Mouse (Mus musculus) forebrain, embryonic 10.5 days (tissue): ENCODE data around the gene Fyb. TPM values are rescaled to one million over a fixed set of nuclear protein-coding genes. Genes with fewer than 3 reads are reported as not detected.

ENCODE experiments used
- DNase-seq: peaks from one replicate; pipeline ENCODE4 v3.0.0-alpha.2; 2017; ENCODE audit warnings: low spot score; ENCODE audit errors: extremely low spot score
- H3K27ac ChIP-seq: fragments of 300-500 bp; sonication (generic); 2 replicates; pipeline ENCODE4 v1.5.1; 2016; ENCODE audit warnings: mild to moderate bottlenecking
- H3K27me3 ChIP-seq: fragments of 300-500 bp; sonication (generic); 2 replicates; pipeline ENCODE4 v1.6.1; 2016; ENCODE audit warnings: mild to moderate bottlenecking; ENCODE audit not compliant: poor library complexity, severe bottlenecking
- H3K36me3 ChIP-seq: fragments of 300-500 bp; sonication (generic); replicated peaks from 2 replicates; pipeline ENCODE4 v1.6.1; 2016; ENCODE audit warnings: mild to moderate bottlenecking, moderate library complexity
- H3K4me1 ChIP-seq: fragments of 300-500 bp; sonication (generic); 2 replicates; pipeline ENCODE4 v1.6.1; 2016
- H3K4me3 ChIP-seq: fragments of 300-500 bp; sonication (generic); 2 replicates; pipeline ENCODE4 v1.5.1; 2016; ENCODE audit warnings: mild to moderate bottlenecking, moderate library complexity
- H3K9me3 ChIP-seq: fragments of 300-500 bp; sonication (generic); 2 replicates; pipeline ENCODE4 v1.6.1; 2016; ENCODE audit warnings: mild to moderate bottlenecking, moderate library complexity
- WGBS: fragments of 180-500 bp; shearing (Covaris S2); methylation state at CpG from one replicate; pipeline ENCODE4 v1.1.7; 2016; 5-methylcytosine and 5-hydroxymethylcytosine counted together
- polyA plus RNA-seq: library from polyadenylated mRNA; unstranded; fragments of >200 nt; fragmentation: Nextera tagmentation; extraction: Ambion mirVana; gene quantifications from 2 replicates; pipeline ENCODE4 v1.2.1, GENCODE M21; 2016

The Fyb gene
- polyA plus RNA-seq, 1 experiment from 2014 or later, result 3.9 TPM

- Histone ChIP-seq H3K27ac (no peak overlapping the region), H3K4me1 (no peaks in the 10 kb centered on the region), H3K27me3 (no peaks in the 10 kb centered on the region)
These were observed 64.9 kb downstream of the Fyb start for GRCm38 (mm10) chr15:6587526-6587925.

GRCm38 (mm10) chr15:6588192-6588591 lies 65.5 kb downstream of the Fyb start:
- Histone ChIP-seq H3K36me3 (no peaks in the 10 kb centered on the region), H3K4me1 (no peaks in the 10 kb centered on the region), H3K4me3 (no peak overlapping the region), H3K27me3 (no peaks in the 10 kb centered on the region), H3K9me3 (no peaks in the 10 kb centered on the region), H3K27ac (no peak overlapping the region)
- no peak for DNase-seq
- 77% methylated on average over 7 of the region's 7 CpGs for WGBS

More at GRCm38 (mm10) chr15:6587526-6587925, 64.9 kb downstream of the Fyb start:
- no peak for DNase-seq
- no peaks in the 10 kb centered on the region for H3K36me3 ChIP-seq
- H3K9me3 ChIP-seq, result no peaks in the 10 kb centered on the region
- H3K4me3 ChIP-seq, result no peak overlapping the region
- WGBS, result 87% methylated on average over 3 of the region's 3 CpGs

GRCm38 (mm10) chr15:6590846-6591451 lies 68.3 kb downstream of the Fyb start:
- H3K36me3 ChIP-seq, result no peaks in the 10 kb centered on the region
- no peak overlapping the region for H3K4me3 ChIP-seq
- H3K9me3 ChIP-seq, result no peaks in the 10 kb centered on the region
- H3K4me1 ChIP-seq, result no peaks in the 10 kb centered on the region
- WGBS, result 89% methylated on average over 4 of the region's 4 CpGs
- H3K27me3 ChIP-seq, result no peaks in the 10 kb centered on the region
- no peak overlapping the region for H3K27ac ChIP-seq
- no peak for DNase-seq

GRCm38 (mm10) chr15:6591527-6591926 lies 68.9 kb downstream of the Fyb start:
- DNase-seq, result no peak
- WGBS, result 63% methylated on average over 1 of the region's 1 CpGs
- Histone ChIP-seq H3K27me3 (no peaks in the 10 kb centered on the region), H3K4me3 (no peak overlapping the region), H3K4me1 (no peaks in the 10 kb centered on the region), H3K9me3 (no peaks in the 10 kb centered on the region), H3K27ac (no peak overlapping the region), H3K36me3 (no peaks in the 10 kb centered on the region)

GRCm38 (mm10) chr15:6592561-6593253 lies 70.1 kb downstream of the Fyb start:
- no peak overlapping the region for H3K4me3 ChIP-seq
- DNase-seq, result no peak
- no peak overlapping the region for H3K27ac ChIP-seq
- no peaks in the 10 kb centered on the region for H3K36me3 ChIP-seq
- H3K27me3 ChIP-seq, result no peaks in the 10 kb centered on the region
- no peaks in the 10 kb centered on the region for H3K9me3 ChIP-seq
- WGBS, result 81% methylated on average over 5 of the region's 5 CpGs
- H3K4me1 ChIP-seq, result no peaks in the 10 kb centered on the region

GRCm38 (mm10) chr15:6593254-6593623 lies 70.6 kb downstream of the Fyb start:
- H3K27ac ChIP-seq, result no peak overlapping the region
- H3K4me1 ChIP-seq, result no peaks in the 10 kb centered on the region
- no peaks in the 10 kb centered on the region for H3K36me3 ChIP-seq
- H3K4me3 ChIP-seq, result no peak overlapping the region
- 80% methylated on average over 1 of the region's 1 CpGs for WGBS
- H3K27me3 ChIP-seq, result no peaks in the 10 kb centered on the region
- H3K9me3 ChIP-seq, result no peaks in the 10 kb centered on the region
- no peak for DNase-seq

- WGBS, result 80% methylated on average over 3 of the region's 3 CpGs
- Histone ChIP-seq H3K27me3 (no peaks in the 10 kb centered on the region), H3K27ac (no peak overlapping the region), H3K36me3 (no peaks in the 10 kb centered on the region), H3K4me1 (no peaks in the 10 kb centered on the region), H3K4me3 (no peak overlapping the region), H3K9me3 (no peaks in the 10 kb centered on the region)
- no peak for DNase-seq
These were observed 76.0 kb downstream of the Fyb start for GRCm38 (mm10) chr15:6598626-6599025.

- DNase-seq, result no peak
- no peaks in the 10 kb centered on the region for H3K9me3 ChIP-seq
- H3K27ac ChIP-seq, result no peak overlapping the region
- 71% methylated on average over 1 of the region's 1 CpGs for WGBS
- H3K4me3 ChIP-seq, result no peak overlapping the region
- H3K36me3 ChIP-seq, result no peaks in the 10 kb centered on the region
- no peaks in the 10 kb centered on the region for H3K27me3 ChIP-seq
- H3K4me1 ChIP-seq, result no peaks in the 10 kb centered on the region
These were observed 77.7 kb downstream of the Fyb start for GRCm38 (mm10) chr15:6600314-6600713.

GRCm38 (mm10) chr15:6601330-6601729 lies 78.7 kb downstream of the Fyb start:
- Histone ChIP-seq H3K36me3 (no peaks in the 10 kb centered on the region), H3K27me3 (no peaks in the 10 kb centered on the region), H3K27ac (no peak overlapping the region), H3K9me3 (no peaks in the 10 kb centered on the region), H3K4me1 (no peaks in the 10 kb centered on the region), H3K4me3 (no peak overlapping the region)
- 82% methylated on average over 6 of the region's 6 CpGs for WGBS
- no peak for DNase-seq

GRCm38 (mm10) chr15:6602003-6602402 lies 79.3 kb downstream of the Fyb start:
- no peaks in the 10 kb centered on the region for H3K4me1 ChIP-seq
- no peaks in the 10 kb centered on the region for H3K9me3 ChIP-seq
- no peaks in the 10 kb centered on the region for H3K36me3 ChIP-seq
- H3K27me3 ChIP-seq, result no peaks in the 10 kb centered on the region
- no peak for DNase-seq
- no peak overlapping the region for H3K4me3 ChIP-seq
- 91% methylated on average over 4 of the region's 4 CpGs for WGBS
- H3K27ac ChIP-seq, result no peak overlapping the region

- WGBS, result 80% methylated on average over 5 of the region's 5 CpGs
- DNase-seq, result no peak
- Histone ChIP-seq H3K36me3 (no peaks in the 10 kb centered on the region), H3K27ac (no peak overlapping the region), H3K4me1 (no peaks in the 10 kb centered on the region), H3K4me3 (no peak overlapping the region), H3K27me3 (no peaks in the 10 kb centered on the region), H3K9me3 (peaks cover 4% of the 10 kb centered on the region; the same call in 1 of the 2 replicates)
These were observed 88.0 kb downstream of the Fyb start for GRCm38 (mm10) chr15:6610703-6611102.

GRCm38 (mm10) chr15:6612835-6613234 lies 90.2 kb downstream of the Fyb start:
- H3K27me3 ChIP-seq, result no peaks in the 10 kb centered on the region
- H3K9me3 ChIP-seq, result peaks cover 2% of the 10 kb centered on the region; the same call in 1 of the 2 replicates
- WGBS, result 86% methylated on average over 3 of the region's 3 CpGs
- H3K36me3 ChIP-seq, result no peaks in the 10 kb centered on the region
- DNase-seq, result no peak
- H3K4me3 ChIP-seq, result no peak overlapping the region
- no peaks in the 10 kb centered on the region for H3K4me1 ChIP-seq
- H3K27ac ChIP-seq, result no peak overlapping the region

- Histone ChIP-seq H3K4me3 (no peak overlapping the region), H3K9me3 (no peaks in the 10 kb centered on the region), H3K36me3 (no peaks in the 10 kb centered on the region), H3K27ac (no peak overlapping the region), H3K27me3 (no peaks in the 10 kb centered on the region), H3K4me1 (no peaks in the 10 kb centered on the region)
- no peak for DNase-seq
- WGBS, result 87% methylated on average over 5 of the region's 5 CpGs
These were observed 93.9 kb downstream of the Fyb start for GRCm38 (mm10) chr15:6616382-6617149.
